Mouse (Mus musculus): Measurements from ENCODE around the gene Rgs6.

DNA sequence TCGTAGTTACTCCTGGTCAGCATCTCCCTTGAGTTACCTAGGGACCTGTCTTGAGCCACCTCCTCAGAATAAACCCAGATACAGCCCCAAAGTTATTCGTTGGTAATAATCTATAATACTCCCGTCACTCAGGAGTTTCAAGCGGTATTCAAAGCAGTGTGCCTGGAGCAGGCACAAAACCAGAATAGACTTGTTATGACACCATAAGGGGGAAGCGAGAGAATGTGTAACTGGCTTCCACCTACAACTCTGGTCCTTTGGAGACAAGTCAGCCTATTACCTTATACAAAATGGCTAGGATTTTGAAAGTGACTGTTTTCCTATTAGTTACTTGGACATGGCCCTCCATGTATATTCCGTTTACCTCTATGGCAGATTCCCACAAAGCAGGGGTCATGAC is 213.6 kb downstream of the Rgs6 start:
- no peak for TF ChIP-seq CTCF (conservative IDR thresholded peaks at IDR 0.05; ENCODE audit: low read length)
- TF ChIP-seq NANOG (IDR thresholded peaks at IDR 0.05; ENCODE audit: borderline replicate concordance, low read length): no peak
- TF ChIP-seq POU5F1 (IDR thresholded peaks at IDR 0.05; ENCODE audit: borderline replicate concordance, low read length): no peak

Measured in E14TG2a.4 (cell line).